Mouse (Mus musculus) embryonic facial prominence, embryonic 11.5 days (tissue): Measurements from ENCODE around the gene Cdt1. TPM values are rescaled to one million over a fixed set of nuclear protein-coding genes. Genes with fewer than 3 reads are reported as not detected.
A peak's percentile ranks its signal among the peaks of the same experiment; 100 is the strongest.

Experiments used
- ATAC-seq: fragments of 200-750 bp; cut with Nextera tagmentation; replicated peaks from 2 replicates; pipeline ENCODE4 v1.8.0; 2017; ENCODE audit warnings: low read depth; ENCODE audit not compliant: insufficient number of reproducible peaks, low FRiP score, low TSS enrichment
- DNase-seq: peaks from one replicate; pipeline ENCODE4 v3.0.0-alpha.2; 2015; ENCODE audit warnings: low spot score
- H3K27ac ChIP-seq: fragments of 300-500 bp; sonication (generic); replicated peaks from 2 replicates; pipeline ENCODE4 v1.5.1; 2014; ENCODE audit warnings: mild to moderate bottlenecking, low read depth, low read length, control low read depth
- H3K27me3 ChIP-seq: fragments of 300-500 bp; sonication (generic); 2 replicates; pipeline ENCODE4 v1.6.1; 2014; ENCODE audit warnings: mild to moderate bottlenecking, low read length, moderate library complexity, mixed read lengths; ENCODE audit not compliant: control insufficient read depth, insufficient read depth
- H3K36me3 ChIP-seq: fragments of 300-500 bp; sonication (generic); replicated peaks from 2 replicates; pipeline ENCODE4 v1.6.1; 2014; ENCODE audit warnings: low read depth, mild to moderate bottlenecking, low read length, moderate library complexity, mixed read lengths; ENCODE audit not compliant: control insufficient read depth, insufficient read depth
- H3K4me1 ChIP-seq: fragments of 300-500 bp; sonication (generic); 2 replicates; pipeline ENCODE4 v1.6.1; 2014; ENCODE audit warnings: low read length, mixed read lengths; ENCODE audit not compliant: control insufficient read depth, insufficient read depth
- H3K4me2 ChIP-seq: fragments of 300-500 bp; sonication (generic); 2 replicates; pipeline ENCODE4 v1.6.1; 2014; ENCODE audit warnings: low read depth, mild to moderate bottlenecking, control low read depth, low read length, moderate library complexity
- H3K4me3 ChIP-seq: fragments of 300-500 bp; sonication (generic); 2 replicates; pipeline ENCODE4 v1.5.1; 2014; ENCODE audit warnings: low read depth, low read length, control low read depth
- H3K9ac ChIP-seq: fragments of 300-500 bp; sonication (generic); replicated peaks from 2 replicates; pipeline ENCODE4 v1.6.1; 2014; ENCODE audit warnings: mild to moderate bottlenecking, control low read depth, low read length
- H3K9me3 ChIP-seq: fragments of 300-500 bp; sonication (generic); replicated peaks from 2 replicates; pipeline ENCODE4 v1.6.1; 2016; ENCODE audit warnings: mild to moderate bottlenecking, low read length, inconsistent platforms, mixed read lengths; ENCODE audit not compliant: control insufficient read depth
- WGBS: fragments of 180-500 bp; shearing (Covaris S2); extraction: QIAGEN DNeasy Blood & Tissue Kit; methylation state at CpG from one replicate; pipeline ENCODE4 v1.1.7; 2014; 5-methylcytosine and 5-hydroxymethylcytosine counted together
- polyA plus RNA-seq: library from polyadenylated mRNA; unstranded; fragments of >200 nt; fragmentation: Nextera tagmentation; extraction: Ambion mirVana; gene quantifications from 2 replicates; pipeline ENCODE4 v1.2.1, GENCODE M21; 2014

The Cdt1 gene
- polyA plus RNA-seq, 1 experiment from 2014 or later = 32.1 TPM

GRCm38 (mm10) chr8:122577116-122577515 lies 9.3 kb downstream of the Cdt1 start:
- 46% methylated on average over 10 of the region's 10 CpGs for WGBS
- Histone ChIP-seq H3K4me1 (peaks cover 9% of the 10 kb centered on the region), H3K27ac (peak overlapping the region; percentile 59; the same call in 1 of the 2 replicates), H3K4me3 (peak overlapping the region; percentile 10; the same call in 1 of the 2 replicates), H3K9ac (peak overlapping the region; percentile 46), H3K27me3 (no peaks in the 10 kb centered on the region), H3K36me3 (peaks cover 4% of the 10 kb centered on the region; the same call in 1 of the 2 replicates), H3K9me3 (no peaks in the 10 kb centered on the region), H3K4me2 (peak overlapping the region; percentile 21)
- DNase-seq (no peak), ATAC-seq (peak; percentile 5; the same call in 1 of the 2 replicates)

GRCm38 (mm10) chr8:122579196-122579595 lies 11.4 kb downstream of the Cdt1 start:
- no peaks in the 10 kb centered on the region for H3K36me3 ChIP-seq
- H3K4me2 ChIP-seq = no peak overlapping the region
- WGBS = 25% methylated on average over 7 of the region's 7 CpGs
- DNase-seq (peak; percentile 59), ATAC-seq (no peak)
- peak overlapping the region; percentile 8; the same call in 1 of the 2 replicates for H3K9ac ChIP-seq
- H3K4me1 ChIP-seq = peaks cover 9% of the 10 kb centered on the region
- no peaks in the 10 kb centered on the region for H3K27me3 ChIP-seq
- no peak overlapping the region for H3K27ac ChIP-seq
- H3K4me3 ChIP-seq = no peak overlapping the region
- H3K9me3 ChIP-seq = no peaks in the 10 kb centered on the region

GRCm38 (mm10) chr8:122580926-122581325 lies 13.1 kb downstream of the Cdt1 start:
- Histone ChIP-seq H3K27me3 (no peaks in the 10 kb centered on the region), H3K4me2 (no peak overlapping the region), H3K9ac (no peak overlapping the region), H3K9me3 (no peaks in the 10 kb centered on the region), H3K27ac (no peak overlapping the region), H3K4me1 (peaks cover 9% of the 10 kb centered on the region; the same call in 1 of the 2 replicates), H3K36me3 (no peaks in the 10 kb centered on the region), H3K4me3 (no peak overlapping the region)
- 64% methylated on average over 13 of the region's 15 CpGs for WGBS
- no peak for ATAC-seq
- DNase-seq = peak; percentile 39

DNA sequence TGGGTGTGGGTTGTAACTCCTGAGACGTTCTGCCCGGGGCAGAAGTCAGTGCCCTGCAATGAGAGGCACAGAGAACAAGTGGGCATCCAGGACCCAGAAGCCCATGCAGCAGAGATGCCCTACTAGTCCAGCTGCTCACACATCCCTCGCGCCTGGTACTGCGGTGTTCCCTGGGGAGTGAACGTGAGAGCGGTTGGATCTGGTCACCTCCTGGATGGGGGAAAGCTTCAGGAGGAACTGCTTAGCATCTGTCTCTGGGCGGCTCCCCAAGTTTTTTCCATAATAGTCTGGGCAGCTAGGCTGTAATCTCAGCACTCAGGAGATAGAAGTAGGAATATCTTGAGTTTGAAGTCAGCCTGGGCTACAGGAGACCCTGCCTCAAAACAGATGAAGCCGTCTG lies 17.2 kb downstream of the Cdt1 start:
- no peaks in the 10 kb centered on the region for H3K36me3 ChIP-seq
- no peaks in the 10 kb centered on the region; the same call in 1 of the 2 replicates for H3K4me1 ChIP-seq
- no peak overlapping the region for H3K9ac ChIP-seq
- no peak overlapping the region for H3K27ac ChIP-seq
- H3K27me3 ChIP-seq = no peaks in the 10 kb centered on the region
- no peak overlapping the region for H3K4me2 ChIP-seq
- H3K4me3 ChIP-seq = no peak overlapping the region
- no peak for DNase-seq
- 85% methylated on average over 9 of the region's 9 CpGs for WGBS
- H3K9me3 ChIP-seq = no peaks in the 10 kb centered on the region
- no peak for ATAC-seq

GRCm38 (mm10) chr8:122585411-122585891 lies 17.6 kb downstream of the Cdt1 start:
- WGBS = 52% methylated on average over 14 of the region's 14 CpGs
- H3K27me3 ChIP-seq = no peaks in the 10 kb centered on the region
- H3K4me3 ChIP-seq = no peak overlapping the region
- H3K9ac ChIP-seq = no peak overlapping the region
- ATAC-seq = no peak
- no peak overlapping the region for H3K27ac ChIP-seq
- H3K4me1 ChIP-seq = no peaks in the 10 kb centered on the region; the same call in 1 of the 2 replicates
- no peaks in the 10 kb centered on the region for H3K9me3 ChIP-seq
- DNase-seq = no peak
- H3K4me2 ChIP-seq = no peak overlapping the region
- no peaks in the 10 kb centered on the region for H3K36me3 ChIP-seq

DNA sequence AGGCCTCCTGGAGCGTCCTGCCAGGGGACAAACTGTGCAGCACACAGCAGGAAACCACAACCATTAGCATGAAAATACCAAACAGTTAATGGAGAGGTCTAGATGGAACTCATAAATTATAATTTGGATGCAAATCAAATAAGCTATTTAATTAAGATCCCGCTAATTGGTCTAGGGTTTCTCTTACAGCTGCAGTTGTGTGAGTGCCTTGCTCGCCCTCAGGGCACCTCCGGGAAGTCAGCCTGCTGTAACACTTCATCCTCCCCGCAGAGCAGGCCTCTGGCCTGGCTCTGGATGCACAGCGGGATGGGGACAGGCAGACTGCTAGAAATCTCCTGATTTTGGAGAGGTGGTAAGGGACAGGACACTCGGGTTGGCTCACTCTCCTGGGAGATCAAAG lies 18.4 kb downstream of the Cdt1 start:
- WGBS = 52% methylated on average over 7 of the region's 7 CpGs
- Histone ChIP-seq H3K9me3 (no peaks in the 10 kb centered on the region), H3K4me3 (no peak overlapping the region), H3K4me1 (no peaks in the 10 kb centered on the region; the same call in 1 of the 2 replicates), H3K27ac (no peak overlapping the region), H3K4me2 (no peak overlapping the region), H3K27me3 (no peaks in the 10 kb centered on the region), H3K9ac (no peak overlapping the region), H3K36me3 (no peaks in the 10 kb centered on the region)
- DNase-seq = no peak
- ATAC-seq = no peak

- no peak for DNase-seq
- Histone ChIP-seq H3K9me3 (no peaks in the 10 kb centered on the region), H3K36me3 (no peaks in the 10 kb centered on the region), H3K4me3 (no peak overlapping the region), H3K27me3 (no peaks in the 10 kb centered on the region), H3K4me2 (no peak overlapping the region), H3K27ac (no peak overlapping the region), H3K9ac (no peak overlapping the region), H3K4me1 (no peaks in the 10 kb centered on the region; the same call in 1 of the 2 replicates)
- WGBS = 81% methylated on average over 10 of the region's 10 CpGs
- no peak for ATAC-seq
Observed at GRCm38 (mm10) chr8:122586749-122587148, 18.9 kb downstream of the Cdt1 start.

DNA sequence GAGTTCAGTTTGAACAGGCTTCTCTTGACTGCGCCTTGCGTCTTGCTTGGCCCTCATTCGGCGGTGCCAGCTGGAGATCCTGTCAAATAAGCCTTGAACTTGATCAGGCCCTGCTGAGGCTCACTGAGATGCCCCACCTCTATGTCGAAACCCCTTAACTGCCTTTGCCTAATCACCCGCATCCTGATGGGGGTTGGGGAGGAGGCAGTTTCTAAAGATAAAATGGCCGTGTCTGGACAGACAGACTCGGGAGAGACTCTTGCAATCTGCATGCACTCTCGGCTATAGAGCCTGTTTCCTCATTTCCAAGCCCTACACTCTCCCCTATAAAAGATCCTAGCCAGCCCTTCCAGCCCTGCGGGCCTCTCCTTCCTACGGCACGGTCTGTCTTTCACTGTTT lies 25.4 kb downstream of the Cdt1 start:
- ATAC-seq (no peak), DNase-seq (no peak)
- Histone ChIP-seq H3K27me3 (no peaks in the 10 kb centered on the region), H3K4me2 (no peak overlapping the region), H3K36me3 (no peaks in the 10 kb centered on the region), H3K27ac (no peak overlapping the region), H3K4me1 (no peaks in the 10 kb centered on the region), H3K4me3 (no peak overlapping the region), H3K9ac (no peak overlapping the region), H3K9me3 (no peaks in the 10 kb centered on the region)
- 74% methylated on average over 12 of the region's 12 CpGs for WGBS
